Mouse (Mus musculus): Measurements from ENCODE around the gene Olfr998.
"Not testable (repeated sequence)": the region's sequence is repeated elsewhere in the genome, so short reads cannot be mapped to it uniquely, and the experiment has no call there.

Olfr998 gene

DNA sequence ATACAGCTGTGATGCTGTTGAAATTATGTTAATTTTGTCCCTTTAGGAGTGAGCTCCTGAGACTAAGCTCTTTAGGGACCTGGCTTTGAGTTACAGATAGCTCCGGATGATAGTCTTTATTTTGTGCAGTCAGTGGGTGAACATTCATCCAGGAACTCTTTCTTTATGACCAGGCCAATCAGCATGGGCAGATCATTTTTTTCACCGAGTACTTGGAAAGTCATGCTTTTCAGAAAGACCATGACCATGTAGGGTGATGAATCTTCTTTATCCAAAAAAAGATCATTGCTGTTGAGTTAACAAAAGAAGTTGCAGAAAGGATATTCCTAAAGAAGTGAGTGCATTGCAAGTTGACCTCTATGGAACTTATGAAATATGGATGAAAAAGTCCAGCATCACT lies at the start of gene Olfr998:
Gene Olfr998, plus strand, starts transcription at position 301 of the 400 bp plus-strand sequence.
- DNase-seq (ENCODE audit: low spot score) = not testable (repeated sequence)

DNA sequence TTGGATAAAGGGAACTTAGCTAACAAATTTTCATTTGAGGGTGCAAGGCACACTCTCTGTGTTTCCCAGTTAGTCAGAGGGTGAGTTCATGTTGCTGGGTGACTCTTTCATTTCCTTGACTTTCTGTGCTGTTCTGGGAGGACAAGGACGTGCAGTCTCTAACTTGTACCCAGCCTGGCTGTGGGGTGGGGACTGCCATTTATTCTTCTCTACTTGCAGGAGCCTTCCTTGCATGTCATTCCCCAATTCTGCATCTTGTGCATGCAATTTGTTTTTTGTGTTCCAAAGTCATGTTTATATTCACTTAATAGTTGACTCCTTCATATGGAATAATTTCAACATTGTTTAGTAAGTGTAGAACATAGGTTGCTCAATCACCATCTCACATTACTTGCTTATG lies 33.9 kb upstream of the Olfr998 start:
- no peak for DNase-seq (ENCODE audit: low spot score)

DNA sequence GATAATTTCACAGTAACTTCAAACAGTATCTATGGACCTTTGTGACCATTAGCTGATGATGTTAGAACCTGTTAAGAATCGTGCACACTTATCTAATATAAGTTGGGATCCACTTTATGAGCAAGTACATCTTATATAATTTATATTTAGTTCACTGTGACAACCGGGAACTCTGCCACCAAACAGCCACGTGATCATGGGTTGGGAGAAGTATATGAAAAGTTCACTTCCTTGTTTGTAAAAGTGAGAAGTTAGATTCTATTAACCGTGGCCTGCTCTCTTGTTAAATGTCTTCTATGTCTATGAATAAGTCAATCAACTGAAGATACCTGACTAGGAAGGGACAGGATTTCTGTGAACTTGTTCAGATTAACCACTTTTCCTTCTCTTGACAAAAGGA lies 28.5 kb upstream of the Olfr998 start:
- DNase-seq (ENCODE audit: low spot score) = no peak

DNA sequence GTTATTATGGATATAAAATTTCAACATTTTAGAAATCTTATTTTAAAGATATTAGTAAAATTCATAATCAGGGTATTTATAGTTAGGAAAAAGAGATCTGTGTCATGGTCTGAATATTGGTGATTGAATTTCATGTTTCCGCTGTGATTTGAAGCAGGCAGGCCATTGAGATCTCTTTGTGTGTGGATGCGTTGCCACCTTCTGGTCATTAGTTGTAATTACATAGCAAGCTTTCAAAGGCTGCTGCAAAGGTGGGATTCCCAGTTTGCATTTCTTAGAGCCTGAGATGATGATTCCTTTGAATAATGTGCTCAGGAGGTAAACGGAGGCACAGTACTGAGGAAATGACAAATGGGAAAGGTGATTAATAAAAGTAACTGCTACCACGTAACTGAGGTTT lies 27.6 kb upstream of the Olfr998 start:
- no peak for DNase-seq (ENCODE audit: low spot score)

DNA sequence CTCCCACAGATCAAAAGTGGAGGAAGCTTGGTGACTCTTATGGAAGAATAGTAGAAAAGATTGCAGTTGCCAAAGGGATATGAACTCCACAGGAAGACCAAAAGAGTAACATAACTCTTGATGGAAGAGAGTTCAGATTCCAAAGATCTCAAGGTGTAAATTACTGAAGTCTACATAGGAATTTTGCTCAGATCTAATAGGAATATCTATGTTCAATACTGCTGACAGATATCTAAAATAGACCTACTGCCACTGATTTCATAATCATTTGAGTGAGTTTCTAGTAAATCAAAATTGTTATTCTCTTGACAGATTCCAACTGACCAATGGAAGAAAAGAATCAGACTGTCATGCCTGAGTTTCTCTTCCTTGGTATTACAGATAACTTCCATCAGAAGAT lies 9.8 kb upstream of the Olfr998 start, which contains the start of gene Olfr996:
Gene Olfr996, plus strand, starts transcription at position 301 of the 400 bp plus-strand sequence.
- no peak for DNase-seq (ENCODE audit: low spot score)

DNA sequence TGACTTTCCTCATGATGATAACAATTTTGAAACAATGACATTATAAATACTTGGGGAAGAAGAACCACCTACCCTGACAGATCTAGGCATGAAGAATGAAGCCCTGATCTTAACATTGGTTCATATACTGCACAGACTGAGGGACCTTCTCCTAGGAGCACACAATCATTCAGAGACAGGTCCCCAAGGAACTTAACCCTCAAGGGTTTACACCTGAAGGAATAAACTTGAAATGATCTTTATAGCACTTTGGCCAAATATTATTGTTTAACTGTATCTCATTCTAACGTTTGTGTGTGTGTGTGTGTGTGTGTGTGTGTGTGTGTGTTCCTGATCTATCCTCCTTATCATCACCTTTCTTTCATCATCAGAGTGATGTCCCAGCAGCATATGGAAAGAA lies 23.1 kb downstream of the Olfr998 start, which contains the start of gene Olfr1000:
Gene Olfr1000, minus strand, starts transcription at position 101 of the 400 bp plus-strand sequence.
- no peak for DNase-seq (ENCODE audit: low spot score)

All from testis, postnatal 10 days (tissue).